Mouse (Mus musculus): ENCODE results near the gene Oas3. TPM values are rescaled to one million over a fixed set of nuclear protein-coding genes. Genes with fewer than 3 reads are reported as not detected.

The Oas3 gene
- polyA plus RNA-seq, 1 experiment from 2014 or later: 0.05 TPM

DNA sequence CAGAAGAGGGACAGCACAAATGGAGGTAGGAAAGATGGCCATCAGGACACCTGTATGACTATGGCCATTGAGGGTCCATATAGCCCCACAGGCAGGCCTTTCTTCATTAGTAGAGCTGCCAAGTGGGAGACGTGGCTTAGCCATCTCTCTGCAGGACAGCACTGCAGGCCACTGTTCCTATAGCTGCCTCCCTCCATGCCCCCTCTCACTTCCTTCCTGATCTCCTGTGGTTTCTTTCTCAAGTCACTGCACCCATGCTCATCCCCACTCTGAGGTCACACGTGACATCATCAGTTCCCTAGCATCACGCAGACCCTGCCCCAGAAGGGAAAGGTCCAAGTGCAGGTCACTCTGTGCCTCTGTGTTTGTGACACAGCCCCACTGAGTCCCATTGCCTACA is 9.6 kb upstream of the Oas3 start:
- no peak for ATAC-seq
- no peak overlapping the region for H3K9ac ChIP-seq
- no peaks in the 10 kb centered on the region for H3K9me3 ChIP-seq (replicated peaks)
- 17% methylated on average over 3 of the region's 3 CpGs for WGBS (ENCODE audit: insufficient replicate concordance)
- no peaks in the 10 kb centered on the region for H3K36me3 ChIP-seq
- 0 out of 2 replicates have a peak, but pooled peaks cover 3% of the 10 kb centered on the region for H3K27me3 ChIP-seq (replicated peaks)
- H3K4me3 ChIP-seq: no peak overlapping the region
- no peaks in the 10 kb centered on the region for H3K4me1 ChIP-seq
- H3K27ac ChIP-seq: no peak overlapping the region
- H3K4me2 ChIP-seq: no peak overlapping the region

DNA sequence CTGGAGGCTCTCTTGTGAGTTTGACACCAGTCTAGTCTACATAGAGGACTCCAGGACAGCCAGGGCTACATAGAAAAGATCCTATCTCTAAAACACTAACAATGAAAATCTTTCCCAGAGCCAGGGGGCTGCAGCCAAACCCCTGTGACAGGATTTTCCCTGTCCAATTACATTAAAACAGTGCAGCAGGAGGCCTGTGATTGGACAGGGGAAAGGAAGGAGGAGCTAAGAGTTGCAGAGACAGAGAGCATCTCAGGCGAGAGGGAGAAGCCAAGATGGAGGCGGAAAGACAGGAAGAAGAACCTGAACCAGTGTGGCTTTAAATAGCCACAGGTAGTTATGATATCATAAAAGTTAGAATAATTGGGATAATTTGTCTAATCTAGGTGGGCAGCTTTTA is 5.0 kb upstream of the Oas3 start:
- no peaks in the 10 kb centered on the region for H3K4me1 ChIP-seq
- 55% methylated on average over 2 of the region's 2 CpGs for WGBS (ENCODE audit: insufficient replicate concordance)
- no peaks in the 10 kb centered on the region; the same call in 1 of the 2 replicates for H3K27me3 ChIP-seq (replicated peaks)
- no peaks in the 10 kb centered on the region for H3K36me3 ChIP-seq
- H3K9ac ChIP-seq: no peak overlapping the region
- no peak for ATAC-seq
- H3K9me3 ChIP-seq (replicated peaks): no peaks in the 10 kb centered on the region
- no peak overlapping the region for H3K4me3 ChIP-seq
- no peak overlapping the region for H3K27ac ChIP-seq
- H3K4me2 ChIP-seq: no peak overlapping the region

DNA sequence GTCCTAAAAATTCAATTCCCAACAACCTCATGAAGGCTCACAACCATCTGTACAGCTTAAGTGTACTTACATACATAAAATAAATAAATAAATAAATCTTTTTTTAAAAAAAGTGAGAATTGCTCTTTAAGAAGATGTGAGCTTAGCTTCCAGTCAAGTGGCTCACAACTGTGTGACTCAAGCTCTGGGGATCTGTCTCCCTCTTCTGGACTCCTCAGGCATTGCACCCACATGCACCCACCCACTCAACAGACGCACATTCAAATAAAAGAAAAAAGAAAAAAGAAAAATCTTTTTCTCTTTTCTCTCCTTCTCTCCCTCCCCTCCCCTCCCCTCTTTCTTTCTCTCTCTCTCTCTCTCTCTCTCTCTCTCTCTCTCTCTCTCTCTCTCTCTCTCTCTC is 4.2 kb upstream of the Oas3 start:
- ATAC-seq: no peak
- no peak overlapping the region for H3K9ac ChIP-seq
- no peaks in the 10 kb centered on the region for H3K4me1 ChIP-seq
- H3K4me2 ChIP-seq: no peak overlapping the region
- no peaks in the 10 kb centered on the region for H3K36me3 ChIP-seq
- no peak overlapping the region for H3K27ac ChIP-seq
- WGBS (ENCODE audit: insufficient replicate concordance): 86% methylated on average over 1 of the region's 1 CpGs
- no peaks in the 10 kb centered on the region for H3K9me3 ChIP-seq (replicated peaks)
- no peak overlapping the region for H3K4me3 ChIP-seq
- no peaks in the 10 kb centered on the region; the same call in 1 of the 2 replicates for H3K27me3 ChIP-seq (replicated peaks)

DNA sequence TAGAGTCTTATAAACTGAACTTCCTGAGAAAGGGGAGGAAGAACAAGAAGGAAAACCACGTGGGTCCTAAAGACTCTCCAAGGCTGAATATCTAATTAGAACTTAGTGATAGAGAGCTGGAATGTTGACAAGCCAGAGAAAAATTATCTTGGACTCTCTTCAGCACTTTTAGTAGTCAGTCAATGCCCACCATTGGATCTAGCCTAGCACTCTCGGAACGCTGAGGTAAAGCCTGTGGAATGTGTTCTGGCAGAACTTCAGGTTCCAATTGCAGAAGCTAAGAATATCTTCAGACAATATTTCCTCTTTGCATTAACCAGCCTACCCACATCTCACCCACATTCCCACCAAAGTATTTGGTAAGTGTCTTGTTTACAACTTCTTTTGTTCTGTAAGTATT is 2.5 kb upstream of the Oas3 start:
- Histone ChIP-seq H3K36me3 (no peaks in the 10 kb centered on the region), H3K4me1 (0 out of 2 replicates have a peak, but pooled peaks cover 4% of the 10 kb centered on the region), H3K27ac (no peak overlapping the region), H3K27me3 (replicated peaks) (no peaks in the 10 kb centered on the region; the same call in 1 of the 2 replicates), H3K4me2 (no peak overlapping the region), H3K9ac (no peak overlapping the region), H3K4me3 (no peak overlapping the region), H3K9me3 (replicated peaks) (no peaks in the 10 kb centered on the region)
- no peak for ATAC-seq
- 28% methylated on average over 3 of the region's 3 CpGs for WGBS (ENCODE audit: insufficient replicate concordance)

DNA sequence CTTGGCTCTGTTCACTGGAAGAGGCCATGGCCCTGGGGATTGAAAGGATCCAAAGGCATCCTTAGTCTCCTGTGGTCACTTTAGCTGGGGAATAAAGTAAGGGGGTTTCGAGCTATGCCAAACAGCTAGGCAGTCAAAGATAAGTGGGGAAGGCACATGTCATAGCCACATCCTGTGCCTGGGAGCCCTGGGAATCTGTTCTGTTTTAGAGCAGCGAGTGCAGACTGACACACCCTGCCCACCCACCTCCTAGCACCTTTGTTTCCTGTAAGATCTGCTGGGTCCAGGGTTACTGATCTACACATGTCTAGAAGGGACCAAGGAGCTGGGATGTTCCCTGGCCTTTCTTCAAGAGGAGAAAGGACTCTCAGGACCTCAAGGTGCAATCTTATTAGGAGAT is 1.5 kb upstream of the Oas3 start:
- no peaks in the 10 kb centered on the region for H3K36me3 ChIP-seq
- H3K4me1 ChIP-seq: 0 out of 2 replicates have a peak, but pooled peaks cover 4% of the 10 kb centered on the region
- no peak overlapping the region for H3K9ac ChIP-seq
- H3K27me3 ChIP-seq (replicated peaks): no peaks in the 10 kb centered on the region; the same call in 1 of the 2 replicates
- no peaks in the 10 kb centered on the region for H3K9me3 ChIP-seq (replicated peaks)
- H3K4me2 ChIP-seq: no peak overlapping the region
- H3K4me3 ChIP-seq: no peak overlapping the region
- no peak overlapping the region for H3K27ac ChIP-seq
- no peak for ATAC-seq
- 10% methylated on average over 2 of the region's 2 CpGs for WGBS (ENCODE audit: insufficient replicate concordance)

DNA sequence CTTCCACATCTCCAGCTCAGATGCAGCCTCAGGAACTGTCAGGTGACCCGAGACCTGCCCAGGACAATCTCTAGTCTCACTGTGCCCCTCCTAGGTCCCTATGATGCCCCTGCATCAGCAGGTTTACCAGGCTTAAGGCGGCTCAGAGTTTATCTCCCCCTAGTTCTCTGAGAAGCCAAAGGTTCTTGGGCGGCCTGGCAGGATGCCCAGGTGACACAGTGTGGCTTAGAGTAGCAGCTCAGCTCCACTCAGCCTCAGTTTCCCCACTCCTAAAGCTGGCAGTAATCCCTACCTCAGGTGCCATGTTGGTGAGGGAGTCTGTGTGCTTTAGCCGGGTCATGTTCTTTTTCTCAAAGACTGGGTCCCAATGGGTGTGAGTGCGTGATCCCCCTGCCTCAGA is 660 bp downstream of the Oas3 start:
- Histone ChIP-seq H3K4me1 (0 out of 2 replicates have a peak, but pooled peaks cover 4% of the 10 kb centered on the region), H3K9ac (no peak overlapping the region), H3K4me3 (no peak overlapping the region), H3K9me3 (replicated peaks) (no peaks in the 10 kb centered on the region), H3K27ac (no peak overlapping the region), H3K27me3 (replicated peaks) (no peaks in the 10 kb centered on the region; the same call in 1 of the 2 replicates), H3K36me3 (no peaks in the 10 kb centered on the region), H3K4me2 (no peak overlapping the region)
- ATAC-seq: no peak
- WGBS (ENCODE audit: insufficient replicate concordance): 55% methylated on average over 5 of the region's 5 CpGs

DNA sequence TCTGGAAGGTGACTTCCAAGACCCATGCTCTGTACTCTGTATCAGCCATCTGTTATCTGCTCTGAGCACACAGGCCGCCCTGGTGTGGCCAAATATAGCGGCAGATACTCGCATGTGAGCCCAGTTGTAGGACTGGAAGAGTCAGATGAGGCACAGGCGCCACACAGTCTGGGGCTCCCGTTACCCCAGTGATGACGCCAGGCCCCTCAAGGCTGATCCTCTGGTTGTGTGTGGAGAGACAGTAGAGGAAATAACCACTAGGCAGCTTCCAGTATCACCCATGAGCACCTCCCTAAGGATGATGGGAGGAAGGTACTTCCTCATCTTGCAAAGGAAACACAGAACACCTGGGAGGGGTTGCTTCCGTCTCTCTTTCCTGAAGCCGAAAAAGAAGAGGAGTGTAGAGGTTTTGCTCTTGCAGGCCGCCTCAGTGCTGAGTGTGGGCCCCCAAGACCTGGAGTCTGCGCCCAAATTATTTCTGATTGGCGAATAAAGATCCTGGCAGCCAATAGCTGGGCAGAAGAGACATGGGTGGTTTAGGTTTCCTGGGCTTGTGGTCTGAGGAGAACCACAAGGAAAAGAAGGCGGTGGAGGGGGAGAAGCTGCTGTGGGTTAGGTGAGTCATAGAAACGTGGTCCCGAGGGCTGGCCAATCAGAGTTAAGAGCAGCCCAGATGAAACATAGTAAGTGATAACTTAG is 2.0 kb downstream of the Oas3 start:
- Histone ChIP-seq H3K9me3 (replicated peaks) (no peaks in the 10 kb centered on the region), H3K27ac (no peak overlapping the region), H3K4me1 (0 out of 2 replicates have a peak, but pooled peaks cover 4% of the 10 kb centered on the region), H3K36me3 (no peaks in the 10 kb centered on the region), H3K4me2 (no peak overlapping the region; the same call in 1 of the 2 replicates), H3K4me3 (no peak overlapping the region), H3K9ac (no peak overlapping the region), H3K27me3 (replicated peaks) (no peaks in the 10 kb centered on the region; the same call in 1 of the 2 replicates)
- ATAC-seq: 0 out of 2 replicates have a peak, but pooled peaks have one; percentile 46
- WGBS (ENCODE audit: insufficient replicate concordance): 19% methylated on average over 14 of the region's 14 CpGs

DNA sequence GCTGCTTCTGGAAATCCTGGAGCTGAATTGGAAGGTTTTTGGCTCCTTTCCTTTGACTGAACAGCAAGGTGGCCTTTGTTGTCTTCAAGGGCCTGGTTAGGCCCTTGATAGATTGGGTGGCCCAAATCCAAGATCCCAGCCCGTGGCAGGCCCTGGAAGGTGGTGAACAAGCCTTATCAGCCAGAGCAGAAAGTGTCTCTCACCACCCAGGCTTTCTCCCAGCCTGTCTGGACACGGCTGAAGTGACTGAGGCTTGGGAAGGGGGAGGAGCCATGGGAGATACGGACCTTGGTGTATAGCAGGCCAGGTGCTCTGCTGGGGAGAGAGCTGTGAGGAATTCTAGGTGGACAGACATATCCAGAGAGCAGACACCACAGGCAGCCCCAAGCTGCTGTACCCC is 8.1 kb downstream of the Oas3 start:
- H3K9me3 ChIP-seq (replicated peaks): no peaks in the 10 kb centered on the region
- H3K9ac ChIP-seq: no peak overlapping the region
- no peak overlapping the region for H3K4me2 ChIP-seq
- no peak for ATAC-seq
- no peaks in the 10 kb centered on the region for H3K4me1 ChIP-seq
- H3K27me3 ChIP-seq (replicated peaks): peaks cover under 1% of the 10 kb centered on the region; the same call in 1 of the 2 replicates
- WGBS (ENCODE audit: insufficient replicate concordance): 30% methylated on average over 3 of the region's 3 CpGs
- H3K36me3 ChIP-seq: no peaks in the 10 kb centered on the region
- no peak overlapping the region for H3K4me3 ChIP-seq
- no peak overlapping the region for H3K27ac ChIP-seq

DNA sequence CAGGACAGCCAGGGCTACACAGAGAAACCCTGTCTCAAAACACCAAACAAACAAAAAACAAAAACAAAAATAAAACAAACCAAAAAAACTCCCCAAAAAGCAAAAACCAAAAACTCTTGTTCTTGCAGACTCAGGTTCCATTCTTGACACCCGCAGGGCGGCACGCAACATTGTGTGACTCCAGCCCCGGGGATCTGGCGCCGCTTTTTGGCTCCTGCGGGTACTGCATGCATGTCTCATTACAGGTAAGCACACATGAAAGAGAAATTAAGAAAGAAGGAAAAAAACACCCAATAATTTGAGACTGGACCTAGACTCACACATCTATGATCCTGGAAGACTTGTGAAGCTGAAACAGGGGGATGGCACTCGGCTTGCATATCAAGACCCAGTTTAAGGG is 12.5 kb downstream of the Oas3 start:
- Histone ChIP-seq H3K9me3 (replicated peaks) (no peaks in the 10 kb centered on the region), H3K4me3 (no peak overlapping the region), H3K27me3 (replicated peaks) (peaks cover 18% of the 10 kb centered on the region), H3K27ac (no peak overlapping the region), H3K9ac (no peak overlapping the region), H3K36me3 (no peaks in the 10 kb centered on the region), H3K4me2 (no peak overlapping the region), H3K4me1 (no peaks in the 10 kb centered on the region)
- 51% methylated on average over 8 of the region's 8 CpGs for whole genome bisulfite sequencing (ENCODE audit: insufficient replicate concordance)
- no peak for ATAC-seq

DNA sequence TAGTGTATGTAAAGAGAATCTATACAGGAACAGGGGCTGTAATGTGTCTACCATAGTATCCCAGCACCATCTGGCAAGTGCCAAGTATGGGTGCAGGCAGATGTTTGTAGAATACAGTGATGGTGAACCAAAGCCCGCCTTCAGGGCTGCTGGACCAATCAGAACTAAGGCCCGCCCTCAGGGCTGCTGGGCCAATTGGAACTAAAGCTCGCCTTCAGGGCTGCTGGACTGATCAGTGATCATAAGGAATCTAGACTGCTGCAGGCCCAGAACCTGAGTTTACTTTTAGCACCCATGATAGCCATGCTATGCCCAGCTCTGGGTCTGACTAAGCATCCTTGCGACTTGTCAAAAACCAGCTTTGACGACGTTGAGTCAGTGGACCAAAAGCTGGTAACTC is 15.6 kb downstream of the Oas3 start:
- no peak for ATAC-seq
- H3K9me3 ChIP-seq (replicated peaks): no peaks in the 10 kb centered on the region
- no peak overlapping the region for H3K9ac ChIP-seq
- no peak overlapping the region for H3K27ac ChIP-seq
- no peaks in the 10 kb centered on the region for H3K4me1 ChIP-seq
- H3K4me3 ChIP-seq: no peak overlapping the region
- H3K27me3 ChIP-seq (replicated peaks): peaks cover 18% of the 10 kb centered on the region
- H3K36me3 ChIP-seq: no peaks in the 10 kb centered on the region
- H3K4me2 ChIP-seq: no peak overlapping the region
- WGBS (ENCODE audit: insufficient replicate concordance): 29% methylated on average over 6 of the region's 6 CpGs

DNA sequence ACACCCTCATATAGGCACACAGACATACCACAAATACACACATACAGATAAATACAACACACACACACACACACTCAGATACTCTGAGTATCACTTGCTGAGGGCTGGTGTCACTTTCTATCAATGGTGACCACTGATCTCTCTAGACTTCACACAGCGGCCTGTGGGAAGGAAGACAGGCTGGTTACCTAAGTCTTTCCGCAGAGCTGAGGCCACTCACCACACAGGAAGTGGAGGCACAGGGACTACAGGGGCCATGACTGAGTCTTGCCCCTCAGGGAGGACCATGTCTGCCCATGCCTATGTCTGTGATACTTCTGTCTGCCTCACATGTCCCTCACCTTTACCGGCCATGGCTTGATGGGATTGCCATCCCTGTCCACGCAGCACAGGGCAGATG is 23.2 kb downstream of the Oas3 start:
- Histone ChIP-seq H3K4me1 (no peaks in the 10 kb centered on the region), H3K36me3 (no peaks in the 10 kb centered on the region), H3K27me3 (replicated peaks) (0 out of 2 replicates have a peak, but pooled peaks cover 6% of the 10 kb centered on the region), H3K27ac (no peak overlapping the region), H3K4me3 (no peak overlapping the region), H3K9ac (no peak overlapping the region), H3K9me3 (replicated peaks) (no peaks in the 10 kb centered on the region), H3K4me2 (no peak overlapping the region)
- WGBS (ENCODE audit: insufficient replicate concordance): 49% methylated on average over 4 of the region's 4 CpGs
- ATAC-seq: no peak

DNA sequence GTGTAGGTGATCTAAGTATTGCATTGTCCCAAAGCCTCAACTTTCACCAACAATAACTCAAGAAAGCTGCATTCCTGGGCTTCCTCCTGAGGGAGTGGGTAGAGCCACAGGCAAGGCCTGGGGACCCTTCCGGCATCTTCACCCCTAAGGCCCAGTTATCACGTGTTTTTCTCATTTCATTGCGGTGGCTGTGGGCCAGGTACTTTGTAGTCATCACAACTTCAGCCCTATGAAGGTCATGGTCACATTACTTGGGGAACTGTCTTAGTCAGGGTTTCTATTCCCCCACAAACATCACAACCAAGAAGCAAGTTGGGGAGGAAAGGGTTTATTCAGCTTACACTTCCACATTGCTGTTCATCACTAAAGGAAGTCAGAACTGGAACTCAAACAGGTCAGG is 24.7 kb downstream of the Oas3 start:
- 0 out of 2 replicates have a peak, but pooled peaks cover 6% of the 10 kb centered on the region for H3K27me3 ChIP-seq (replicated peaks)
- WGBS (ENCODE audit: insufficient replicate concordance): 57% methylated on average over 3 of the region's 3 CpGs
- no peak overlapping the region for H3K4me2 ChIP-seq
- no peaks in the 10 kb centered on the region for H3K36me3 ChIP-seq
- ATAC-seq: no peak
- H3K27ac ChIP-seq: no peak overlapping the region
- no peak overlapping the region for H3K4me3 ChIP-seq
- no peak overlapping the region for H3K9ac ChIP-seq
- H3K4me1 ChIP-seq: no peaks in the 10 kb centered on the region
- H3K9me3 ChIP-seq (replicated peaks): no peaks in the 10 kb centered on the region
